Mouse (Mus musculus) midbrain, postnatal 0 days (tissue): Measurements from ENCODE around the gene Fgl2. TPM values are rescaled to one million over a fixed set of nuclear protein-coding genes. Genes with fewer than 3 reads are reported as not detected.

Source experiments
- ATAC-seq: fragments of 200-750 bp; cut with Nextera tagmentation; 2 replicates; pipeline ENCODE4 v1.8.0; 2017; ENCODE audit warnings: moderate number of reproducible peaks, mild to moderate bottlenecking, moderate TSS enrichment, moderate library complexity; ENCODE audit not compliant: low FRiP score
- DNase-seq: peaks from one replicate; pipeline ENCODE4 v3.0.0-alpha.2; 2015; ENCODE audit warnings: low spot score
- H3K27ac ChIP-seq: fragments of 300-500 bp; sonication (generic); 2 replicates; pipeline ENCODE4 v1.5.1; 2014; ENCODE audit warnings: low read depth, mild to moderate bottlenecking, low read length, mixed read lengths
- H3K27me3 ChIP-seq: fragments of 300-500 bp; sonication (generic); 2 replicates; pipeline ENCODE4 v1.6.1; 2014; ENCODE audit warnings: low read length, control low read depth, mixed read lengths; ENCODE audit not compliant: insufficient read depth
- H3K36me3 ChIP-seq: fragments of 300-500 bp; sonication (generic); 2 replicates; pipeline ENCODE4 v1.6.1; 2014; ENCODE audit warnings: low read length, control low read depth, mixed read lengths; ENCODE audit not compliant: insufficient read depth
- H3K4me1 ChIP-seq: fragments of 300-500 bp; sonication (generic); 2 replicates; pipeline ENCODE4 v1.6.1; 2014; ENCODE audit warnings: mild to moderate bottlenecking, control low read depth, antibody characterized with exemption, low read length, mixed read lengths; ENCODE audit not compliant: insufficient read depth
- H3K4me2 ChIP-seq: fragments of 300-500 bp; sonication (generic); 2 replicates; pipeline ENCODE4 v1.6.1; 2014; ENCODE audit warnings: low read depth, mild to moderate bottlenecking, low read length, mixed read lengths; ENCODE audit not compliant: poor library complexity, severe bottlenecking
- H3K4me3 ChIP-seq: fragments of 300-500 bp; sonication (generic); 2 replicates; pipeline ENCODE4 v1.5.1; 2014; ENCODE audit warnings: low read depth, mild to moderate bottlenecking, low read length, moderate library complexity
- H3K9ac ChIP-seq: fragments of 300-500 bp; sonication (generic); replicated peaks from 2 replicates; pipeline ENCODE4 v1.6.1; 2014; ENCODE audit warnings: mild to moderate bottlenecking, low read length, moderate library complexity, mixed read lengths; ENCODE audit not compliant: poor library complexity, severe bottlenecking
- H3K9me3 ChIP-seq: fragments of 300-500 bp; sonication (generic); 2 replicates; pipeline ENCODE4 v1.6.1; 2016; ENCODE audit warnings: low read length, control low read depth
- CTCF ChIP-seq: IDR thresholded peaks from 2 replicates; pipeline ENCODE4 v1.5.1; 2016; ENCODE audit warnings: antibody characterized with exemption, mild to moderate bottlenecking
- WGBS: fragments of 180-500 bp; shearing (Covaris S2); extraction: QIAGEN DNeasy Blood & Tissue Kit; methylation state at CpG from one replicate; pipeline ENCODE4 v1.1.7; 2014; 5-methylcytosine and 5-hydroxymethylcytosine counted together
- polyA plus RNA-seq: library from polyadenylated mRNA; unstranded; fragments of >200 nt; fragmentation: Nextera tagmentation; extraction: Ambion mirVana; gene quantifications from 2 replicates; pipeline ENCODE4 v1.2.1, GENCODE M21; 2015
- total RNA-seq: library from RNA; depleted of rRNA; stranded (reverse); fragments of >200 nt; gene quantifications from 2 replicates; pipeline ENCODE4 v1.2.3, GENCODE M21; 2014

The Fgl2 gene
- total and polyA plus RNA-seq, 2 experiments from 2014 or later: 1.9 to 4.1 TPM

DNA sequence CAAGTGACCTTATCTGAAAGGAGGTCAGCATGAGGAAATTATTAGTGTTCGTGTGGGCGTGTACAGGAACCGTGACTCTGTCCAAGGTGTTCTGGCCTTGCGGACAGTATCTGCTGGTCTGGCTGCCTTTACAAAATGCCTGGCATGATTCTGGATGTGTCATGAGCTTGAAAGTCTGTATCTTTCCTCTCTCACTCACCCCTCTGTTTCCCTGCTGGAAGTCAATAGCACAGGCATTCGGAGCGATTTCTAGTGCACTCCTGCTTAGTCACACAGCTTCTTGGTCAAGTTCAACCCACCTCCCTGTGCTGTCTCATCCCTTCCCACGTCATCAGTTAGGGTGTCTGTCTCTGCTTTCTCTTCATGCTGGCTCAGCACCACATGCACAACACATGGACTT, 24.1 kb upstream of the Fgl2 start:
- Histone ChIP-seq H3K27ac (no peak overlapping the region), H3K4me1 (no peaks in the 10 kb centered on the region), H3K27me3 (no peaks in the 10 kb centered on the region), H3K9ac (no peak overlapping the region), H3K4me2 (no peak overlapping the region), H3K4me3 (no peak overlapping the region), H3K36me3 (no peaks in the 10 kb centered on the region), H3K9me3 (no peaks in the 10 kb centered on the region)
- WGBS: 90% methylated on average over 7 of the region's 7 CpGs
- ATAC-seq (no peak), DNase-seq (no peak)
- TF ChIP-seq CTCF: no peak

DNA sequence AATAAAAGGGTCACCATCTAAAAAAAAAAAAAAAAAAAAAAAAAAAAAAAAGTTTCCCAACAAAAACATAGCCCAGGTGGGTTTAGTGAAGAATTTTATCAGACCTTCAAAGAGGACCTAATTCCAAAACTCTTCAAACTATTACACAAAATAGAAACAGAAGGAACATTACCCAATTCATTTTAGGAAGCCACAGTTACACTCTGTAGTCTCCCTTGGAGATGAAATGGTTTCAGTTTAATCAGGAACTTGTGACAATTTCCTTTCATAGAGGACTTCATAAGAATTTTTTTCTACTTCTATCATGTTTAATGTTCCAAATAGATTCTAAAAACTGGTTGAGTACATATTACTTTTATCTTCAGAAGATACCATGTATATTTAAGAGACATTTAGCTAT, 20.8 kb upstream of the Fgl2 start:
- H3K27me3 ChIP-seq: no peaks in the 10 kb centered on the region
- no peak overlapping the region for H3K4me3 ChIP-seq
- H3K36me3 ChIP-seq: no peaks in the 10 kb centered on the region
- no peak overlapping the region for H3K4me2 ChIP-seq
- no peak overlapping the region for H3K27ac ChIP-seq
- H3K9ac ChIP-seq: no peak overlapping the region
- ATAC-seq: no peak
- TF ChIP-seq CTCF: no peak
- no peak for DNase-seq
- H3K4me1 ChIP-seq: no peaks in the 10 kb centered on the region
- H3K9me3 ChIP-seq: no peaks in the 10 kb centered on the region

DNA sequence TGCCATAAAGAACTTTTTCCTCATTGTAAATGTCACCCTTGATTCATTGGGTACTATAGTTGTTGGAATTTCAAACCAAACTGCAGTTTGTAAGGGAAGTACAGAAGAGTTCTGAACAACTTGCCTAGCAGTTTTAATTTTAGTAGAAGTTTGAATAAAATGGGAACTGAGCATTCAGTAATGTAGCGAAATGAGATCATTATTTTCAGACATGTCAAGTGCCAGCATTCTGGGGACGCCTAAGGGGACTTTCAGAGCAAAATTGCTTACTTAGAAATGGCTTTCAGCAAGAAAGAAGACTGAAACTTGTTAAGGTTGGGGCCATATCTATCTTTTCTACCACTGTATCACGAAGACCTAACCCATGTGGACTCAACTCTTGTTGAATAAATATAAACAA, 13.8 kb upstream of the Fgl2 start:
- Histone ChIP-seq H3K9ac (no peak overlapping the region), H3K4me2 (no peak overlapping the region), H3K27me3 (no peaks in the 10 kb centered on the region), H3K27ac (no peak overlapping the region), H3K4me3 (no peak overlapping the region), H3K9me3 (no peaks in the 10 kb centered on the region), H3K4me1 (no peaks in the 10 kb centered on the region), H3K36me3 (no peaks in the 10 kb centered on the region)
- no peak for ATAC-seq
- TF ChIP-seq CTCF: no peak
- no peak for DNase-seq
- WGBS: 84% methylated on average over 3 of the region's 3 CpGs

DNA sequence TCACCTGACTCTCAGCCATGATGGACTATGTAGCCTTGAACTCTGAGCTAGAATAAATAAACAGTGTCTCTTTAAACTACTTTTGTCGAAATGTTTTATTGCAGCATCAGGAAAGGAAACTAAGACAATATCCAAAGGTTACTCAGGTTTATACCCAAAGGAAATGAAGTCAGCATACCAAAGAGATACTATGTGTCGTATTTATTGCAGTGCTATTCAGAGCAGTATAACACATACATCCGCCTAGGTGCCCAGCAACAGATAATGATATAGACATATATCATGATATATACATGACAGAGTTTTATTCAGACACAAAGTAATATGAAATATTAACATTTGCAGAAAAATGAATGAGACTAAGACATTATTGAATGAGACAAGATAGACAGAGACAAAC, 9.1 kb upstream of the Fgl2 start:
- H3K9me3 ChIP-seq: no peaks in the 10 kb centered on the region
- ATAC-seq (no peak), DNase-seq (no peak)
- TF ChIP-seq CTCF: no peak
- H3K4me1 ChIP-seq: no peaks in the 10 kb centered on the region
- H3K36me3 ChIP-seq: no peaks in the 10 kb centered on the region
- no peak overlapping the region for H3K4me3 ChIP-seq
- no peak overlapping the region for H3K27ac ChIP-seq
- no peak overlapping the region for H3K4me2 ChIP-seq
- 88% methylated on average over 3 of the region's 3 CpGs for WGBS
- H3K9ac ChIP-seq: no peak overlapping the region
- H3K27me3 ChIP-seq: no peaks in the 10 kb centered on the region

DNA sequence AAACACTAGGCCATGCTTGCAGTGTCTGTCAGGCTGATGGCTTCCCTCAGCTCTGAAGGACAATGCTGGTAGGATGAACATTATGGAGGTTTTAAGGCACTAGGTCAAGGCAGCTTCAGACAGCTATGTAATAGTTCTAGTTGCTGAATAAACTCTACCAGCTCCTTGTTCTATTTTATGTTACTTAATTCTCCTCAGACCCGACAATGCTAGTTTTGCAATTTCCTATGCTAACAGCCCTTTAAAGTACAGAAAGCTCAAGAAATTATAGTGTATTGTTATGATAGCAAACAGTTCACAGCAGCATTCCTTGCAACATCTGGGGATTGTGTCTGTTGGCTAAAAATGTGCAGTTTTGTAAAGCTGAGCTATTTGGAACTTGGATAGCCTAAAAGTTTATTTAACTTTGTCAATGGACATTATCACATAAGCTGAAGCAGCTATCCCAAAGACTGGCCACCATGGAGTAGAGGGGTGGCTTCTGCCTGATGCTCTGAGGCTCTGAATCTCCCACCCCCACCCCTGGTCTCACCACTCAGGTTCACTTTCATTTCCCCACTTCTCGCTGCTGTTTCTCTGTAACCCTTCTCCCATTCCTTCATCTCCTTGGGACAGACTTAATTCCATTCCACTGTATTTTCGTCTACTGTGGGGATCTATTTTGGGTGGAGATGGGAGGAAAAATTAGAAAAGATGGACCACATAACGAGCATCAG, 5.9 kb upstream of the Fgl2 start:
- 68% methylated on average over 4 of the region's 4 CpGs for WGBS

DNA sequence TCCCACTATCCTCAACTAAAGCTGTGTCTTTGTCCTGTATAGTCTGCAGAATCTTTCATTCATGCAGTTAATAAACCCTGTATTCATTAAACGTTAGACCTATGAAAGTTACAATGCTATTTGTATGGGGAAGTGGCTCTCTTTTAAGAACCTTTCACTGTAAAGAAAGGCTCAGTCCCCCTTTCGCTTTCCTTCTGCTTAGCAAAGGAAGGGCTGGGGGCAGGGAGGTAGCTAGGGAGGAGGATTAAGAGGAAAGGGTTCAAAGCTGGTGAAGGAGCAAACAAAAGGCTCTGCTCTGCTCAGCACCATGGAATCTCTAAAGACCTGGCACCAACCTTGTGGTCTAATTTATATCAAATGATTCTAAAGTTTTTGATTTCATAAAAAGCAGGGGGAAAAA, 4.9 kb upstream of the Fgl2 start:
- no peaks in the 10 kb centered on the region for H3K4me1 ChIP-seq
- H3K36me3 ChIP-seq: no peaks in the 10 kb centered on the region
- H3K9me3 ChIP-seq: no peaks in the 10 kb centered on the region
- ATAC-seq (no peak), DNase-seq (no peak)
- no peak overlapping the region for H3K9ac ChIP-seq
- H3K4me2 ChIP-seq: no peak overlapping the region
- H3K27me3 ChIP-seq: no peaks in the 10 kb centered on the region
- WGBS: 18% methylated on average over 2 of the region's 2 CpGs
- H3K27ac ChIP-seq: no peak overlapping the region
- no peak for TF ChIP-seq CTCF
- H3K4me3 ChIP-seq: no peak overlapping the region

More for the DNA sequence above, 5.9 kb upstream of the Fgl2 start:
- H3K27ac ChIP-seq: no peak overlapping the region
- H3K4me3 ChIP-seq: no peak overlapping the region
- H3K4me1 ChIP-seq: no peaks in the 10 kb centered on the region
- H3K27me3 ChIP-seq: no peaks in the 10 kb centered on the region
- H3K9me3 ChIP-seq: no peaks in the 10 kb centered on the region
- no peak for TF ChIP-seq CTCF
- no peak for ATAC-seq
- no peak overlapping the region for H3K4me2 ChIP-seq
- no peaks in the 10 kb centered on the region for H3K36me3 ChIP-seq
- no peak for DNase-seq
- H3K9ac ChIP-seq: no peak overlapping the region
